Mouse (Mus musculus): ENCODE measurements around the gene Ndufa4l2.

Gene Ndufa4l2

GRCm38 (mm10) chr10:127509051-127509836, 5.5 kb upstream of the Ndufa4l2 start:
- peak; percentile 12; the same call in 1 of the 2 replicates for ATAC-seq (ENCODE audit: insufficient number of reproducible peaks, low FRiP score, low TSS enrichment)

- ATAC-seq (ENCODE audit: insufficient number of reproducible peaks, low FRiP score, low TSS enrichment), result peak; percentile 7; the same call in 1 of the 2 replicates
These were observed 4.7 kb upstream of the Ndufa4l2 start for GRCm38 (mm10) chr10:127509837-127510701.

- ATAC-seq (ENCODE audit: insufficient number of reproducible peaks, low FRiP score, low TSS enrichment), result no peak
These were observed 3.7 kb upstream of the Ndufa4l2 start for GRCm38 (mm10) chr10:127510895-127511617.

- peak; percentile 5; the same call in 1 of the 2 replicates for ATAC-seq (ENCODE audit: insufficient number of reproducible peaks, low FRiP score, low TSS enrichment)
These were observed 3.0 kb upstream of the Ndufa4l2 start for GRCm38 (mm10) chr10:127511634-127512306.

GRCm38 (mm10) chr10:127512307-127512666, 2.5 kb upstream of the Ndufa4l2 start:
- 0 out of 2 replicates have a peak, but pooled peaks have one; percentile 17 for ATAC-seq (ENCODE audit: insufficient number of reproducible peaks, low FRiP score, low TSS enrichment)

GRCm38 (mm10) chr10:127512813-127513212, 2.0 kb upstream of the Ndufa4l2 start:
- no peak for ATAC-seq (ENCODE audit: insufficient number of reproducible peaks, low FRiP score, low TSS enrichment)

- no peak for ATAC-seq (ENCODE audit: insufficient number of reproducible peaks, low FRiP score, low TSS enrichment)
These were observed 1.2 kb upstream of the Ndufa4l2 start for GRCm38 (mm10) chr10:127513501-127514091.

- no peak for ATAC-seq (ENCODE audit: insufficient number of reproducible peaks, low FRiP score, low TSS enrichment)
These were observed 562 bp upstream of the Ndufa4l2 start for GRCm38 (mm10) chr10:127514111-127514698.

GRCm38 (mm10) chr10:127515271-127515982, 660 bp downstream of the Ndufa4l2 start:
- no peak for ATAC-seq (ENCODE audit: insufficient number of reproducible peaks, low FRiP score, low TSS enrichment)

GRCm38 (mm10) chr10:127515983-127516459, 1.3 kb downstream of the Ndufa4l2 start:
- ATAC-seq (ENCODE audit: insufficient number of reproducible peaks, low FRiP score, low TSS enrichment), result no peak

- ATAC-seq (ENCODE audit: insufficient number of reproducible peaks, low FRiP score, low TSS enrichment), result no peak
These were observed 2.0 kb downstream of the Ndufa4l2 start for GRCm38 (mm10) chr10:127516576-127517260.

GRCm38 (mm10) chr10:127517941-127518340, 3.2 kb downstream of the Ndufa4l2 start:
- no peak for ATAC-seq (ENCODE audit: insufficient number of reproducible peaks, low FRiP score, low TSS enrichment)

GRCm38 (mm10) chr10:127519041-127519701, 4.4 kb downstream of the Ndufa4l2 start:
- ATAC-seq (ENCODE audit: insufficient number of reproducible peaks, low FRiP score, low TSS enrichment), result no peak

- no peak for ATAC-seq (ENCODE audit: insufficient number of reproducible peaks, low FRiP score, low TSS enrichment)
These were observed 5.3 kb downstream of the Ndufa4l2 start for GRCm38 (mm10) chr10:127519903-127520713.

GRCm38 (mm10) chr10:127520714-127521357, 6.1 kb downstream of the Ndufa4l2 start:
- no peak for ATAC-seq (ENCODE audit: insufficient number of reproducible peaks, low FRiP score, low TSS enrichment)

- no peak for ATAC-seq (ENCODE audit: insufficient number of reproducible peaks, low FRiP score, low TSS enrichment)
These were observed 6.9 kb downstream of the Ndufa4l2 start for GRCm38 (mm10) chr10:127521611-127522080.
